Mouse (Mus musculus): Measurements from ENCODE around the gene Smarcad1. TPM values are rescaled to one million over a fixed set of nuclear protein-coding genes. Genes with fewer than 3 reads are reported as not detected.
"Not testable (repeated sequence)": the region's sequence is repeated elsewhere in the genome, so short reads cannot be mapped to it uniquely, and the experiment has no call there.

The Smarcad1 gene
- polyA plus RNA-seq, 1 experiment from 2014 or later = 118 TPM

- Histone ChIP-seq H3K9me3 (ENCODE audit: control insufficient read depth, low read length) (no peaks in the 10 kb centered on the region), H3K4me2 (ENCODE audit: low read length) (no peak overlapping the region), H3K27me3 (ENCODE audit: control insufficient read depth, insufficient read depth, low read length) (no peaks in the 10 kb centered on the region), H3K4me3 (replicated peaks; ENCODE audit: low read depth, low read length) (no peak overlapping the region), H3K27ac (replicated peaks; ENCODE audit: low read depth, low read length) (no peak overlapping the region), H3K36me3 (ENCODE audit: control insufficient read depth, insufficient read depth, low read length) (peaks cover 77% of the 10 kb centered on the region), H3K4me1 (ENCODE audit: control insufficient read depth, insufficient read depth, low read length) (peaks cover 1% of the 10 kb centered on the region), H3K9ac (replicated peaks; ENCODE audit: low read length) (no peak overlapping the region)
- DNase-seq (no peak), ATAC-seq (ENCODE audit: low FRiP score, low TSS enrichment) (no peak)
- 98% methylated on average over 4 of the region's 4 CpGs for WGBS
Measured at GRCm38 (mm10) chr6:65049100-65049499, 6.7 kb downstream of the Smarcad1 start.

- Histone ChIP-seq H3K9ac (replicated peaks; ENCODE audit: low read length) (no peak overlapping the region), H3K36me3 (ENCODE audit: control insufficient read depth, insufficient read depth, low read length) (peaks cover 81% of the 10 kb centered on the region), H3K27ac (replicated peaks; ENCODE audit: low read depth, low read length) (no peak overlapping the region), H3K4me2 (ENCODE audit: low read length) (no peak overlapping the region), H3K4me1 (ENCODE audit: control insufficient read depth, insufficient read depth, low read length) (no peaks in the 10 kb centered on the region), H3K27me3 (ENCODE audit: control insufficient read depth, insufficient read depth, low read length) (no peaks in the 10 kb centered on the region), H3K9me3 (ENCODE audit: control insufficient read depth, low read length) (no peaks in the 10 kb centered on the region), H3K4me3 (replicated peaks; ENCODE audit: low read depth, low read length) (no peak overlapping the region)
- 92% methylated on average over 5 of the region's 5 CpGs for WGBS
- no peak for ATAC-seq (ENCODE audit: low FRiP score, low TSS enrichment)
- no peak for DNase-seq
Measured at GRCm38 (mm10) chr6:65056620-65057019, 14.2 kb downstream of the Smarcad1 start.

GRCm38 (mm10) chr6:65057137-65057536 is 14.8 kb downstream of the Smarcad1 start:
- not testable (repeated sequence) for H3K4me2 ChIP-seq (ENCODE audit: low read length); H3K4me3 ChIP-seq (replicated peaks; ENCODE audit: low read depth, low read length); H3K27ac ChIP-seq (replicated peaks; ENCODE audit: low read depth, low read length); H3K4me1 ChIP-seq (ENCODE audit: control insufficient read depth, insufficient read depth, low read length); ATAC-seq (ENCODE audit: low FRiP score, low TSS enrichment); DNase-seq; H3K9me3 ChIP-seq (ENCODE audit: control insufficient read depth, low read length); H3K27me3 ChIP-seq (ENCODE audit: control insufficient read depth, insufficient read depth, low read length); H3K9ac ChIP-seq (replicated peaks; ENCODE audit: low read length)
- peaks cover 79% of the 10 kb centered on the region for H3K36me3 ChIP-seq (ENCODE audit: control insufficient read depth, insufficient read depth, low read length)
- 76% methylated on average over 4 of the region's 4 CpGs for WGBS

- Histone ChIP-seq H3K9ac (replicated peaks; ENCODE audit: low read length) (no peak overlapping the region), H3K36me3 (ENCODE audit: control insufficient read depth, insufficient read depth, low read length) (peaks cover 71% of the 10 kb centered on the region), H3K4me3 (replicated peaks; ENCODE audit: low read depth, low read length) (no peak overlapping the region), H3K9me3 (ENCODE audit: control insufficient read depth, low read length) (no peaks in the 10 kb centered on the region), H3K27ac (replicated peaks; ENCODE audit: low read depth, low read length) (no peak overlapping the region), H3K4me1 (ENCODE audit: control insufficient read depth, insufficient read depth, low read length) (no peaks in the 10 kb centered on the region), H3K27me3 (ENCODE audit: control insufficient read depth, insufficient read depth, low read length) (no peaks in the 10 kb centered on the region), H3K4me2 (ENCODE audit: low read length) (no peak overlapping the region)
- ATAC-seq (ENCODE audit: low FRiP score, low TSS enrichment) (no peak), DNase-seq (no peak)
- WGBS = 89% methylated on average over 1 of the region's 1 CpGs
Measured at GRCm38 (mm10) chr6:65061049-65061448, 18.7 kb downstream of the Smarcad1 start.

DNA sequence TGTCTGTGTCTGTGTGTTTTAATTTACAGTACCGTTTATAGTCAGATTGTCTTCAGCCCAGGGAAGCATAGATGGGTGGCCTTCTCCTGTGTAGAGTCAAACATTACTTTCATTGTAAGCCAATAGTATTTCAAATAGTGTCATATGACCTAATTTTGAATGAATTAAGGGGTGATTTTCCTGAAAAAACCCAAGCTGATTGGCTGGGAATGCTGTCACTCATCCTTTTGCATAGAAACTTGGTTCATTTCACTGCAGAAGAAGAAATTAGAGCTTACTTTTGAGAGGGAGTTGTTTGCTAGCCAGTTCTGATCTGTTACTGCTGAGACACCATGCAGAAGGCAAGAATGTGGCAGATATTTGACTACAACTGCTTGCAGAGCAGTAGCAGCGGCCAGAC is 32.8 kb downstream of the Smarcad1 start:
- ATAC-seq (ENCODE audit: low FRiP score, low TSS enrichment) (no peak), DNase-seq (peak; percentile 7)
- Histone ChIP-seq H3K27me3 (ENCODE audit: control insufficient read depth, insufficient read depth, low read length) (no peaks in the 10 kb centered on the region), H3K36me3 (ENCODE audit: control insufficient read depth, insufficient read depth, low read length) (peaks cover 70% of the 10 kb centered on the region), H3K27ac (replicated peaks; ENCODE audit: low read depth, low read length) (no peak overlapping the region), H3K4me1 (ENCODE audit: control insufficient read depth, insufficient read depth, low read length) (no peaks in the 10 kb centered on the region), H3K4me2 (ENCODE audit: low read length) (no peak overlapping the region), H3K9me3 (ENCODE audit: control insufficient read depth, low read length) (no peaks in the 10 kb centered on the region), H3K4me3 (replicated peaks; ENCODE audit: low read depth, low read length) (no peak overlapping the region), H3K9ac (replicated peaks; ENCODE audit: low read length) (no peak overlapping the region)
- 92% methylated on average over 2 of the region's 2 CpGs for WGBS

DNA sequence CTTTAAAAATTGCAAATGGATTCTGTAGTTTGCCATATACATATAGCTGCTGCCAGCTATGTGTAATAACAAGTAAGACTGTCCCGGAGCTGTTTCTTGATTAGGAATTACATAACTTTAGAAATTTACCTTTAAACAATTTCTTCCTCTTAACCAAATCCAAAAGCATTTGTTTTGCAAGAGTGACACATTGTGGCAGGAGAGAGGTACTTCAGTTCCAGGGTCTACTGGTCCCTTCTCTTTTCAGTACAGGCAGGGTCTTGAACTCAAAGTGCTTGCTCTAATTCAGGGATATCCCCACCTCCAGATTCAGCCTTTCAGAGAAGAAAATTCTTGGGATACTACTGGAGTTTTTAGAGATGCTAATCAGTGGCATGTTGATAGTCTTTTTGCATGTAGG is 36.8 kb downstream of the Smarcad1 start:
- no peak overlapping the region for H3K27ac ChIP-seq (replicated peaks; ENCODE audit: low read depth, low read length)
- WGBS = 96% methylated on average over 1 of the region's 1 CpGs
- no peak overlapping the region for H3K9ac ChIP-seq (replicated peaks; ENCODE audit: low read length)
- H3K27me3 ChIP-seq (ENCODE audit: control insufficient read depth, insufficient read depth, low read length) = no peaks in the 10 kb centered on the region
- H3K9me3 ChIP-seq (ENCODE audit: control insufficient read depth, low read length) = no peaks in the 10 kb centered on the region
- peaks cover 58% of the 10 kb centered on the region for H3K36me3 ChIP-seq (ENCODE audit: control insufficient read depth, insufficient read depth, low read length)
- ATAC-seq (ENCODE audit: low FRiP score, low TSS enrichment) (no peak), DNase-seq (peak; percentile 65)
- no peak overlapping the region for H3K4me2 ChIP-seq (ENCODE audit: low read length)
- H3K4me1 ChIP-seq (ENCODE audit: control insufficient read depth, insufficient read depth, low read length) = no peaks in the 10 kb centered on the region
- no peak overlapping the region for H3K4me3 ChIP-seq (replicated peaks; ENCODE audit: low read depth, low read length)

DNA sequence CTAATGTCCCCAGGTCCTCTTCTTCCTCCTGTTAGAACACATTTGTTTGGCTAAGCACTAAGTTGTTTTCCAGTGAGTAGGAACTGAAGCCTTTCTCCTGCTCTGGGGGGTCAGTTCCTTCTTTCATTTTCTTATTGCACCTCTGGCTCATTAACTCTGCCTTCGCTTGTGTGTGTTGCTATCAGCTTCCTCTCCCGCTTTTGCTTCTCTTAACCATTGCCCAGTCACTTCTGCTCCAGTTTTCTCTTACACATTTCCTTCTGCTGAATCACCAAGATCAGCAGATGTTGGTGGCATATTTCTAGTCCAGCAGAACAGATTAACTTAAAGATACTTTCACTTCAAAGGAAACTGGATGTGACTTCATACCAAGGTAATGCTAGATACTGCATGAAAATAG is 72.5 kb downstream of the Smarcad1 start:
- no peaks in the 10 kb centered on the region for H3K9me3 ChIP-seq (ENCODE audit: control insufficient read depth, low read length)
- DNase-seq = no peak
- peaks cover 81% of the 10 kb centered on the region for H3K36me3 ChIP-seq (ENCODE audit: control insufficient read depth, insufficient read depth, low read length)
- H3K9ac ChIP-seq (replicated peaks; ENCODE audit: low read length) = no peak overlapping the region
- H3K27me3 ChIP-seq (ENCODE audit: control insufficient read depth, insufficient read depth, low read length) = no peaks in the 10 kb centered on the region
- no peak overlapping the region for H3K4me2 ChIP-seq (ENCODE audit: low read length)
- H3K4me3 ChIP-seq (replicated peaks; ENCODE audit: low read depth, low read length) = no peak overlapping the region
- H3K27ac ChIP-seq (replicated peaks; ENCODE audit: low read depth, low read length) = no peak overlapping the region
- 93% methylated on average over 2 of the region's 2 CpGs for WGBS
- no peaks in the 10 kb centered on the region for H3K4me1 ChIP-seq (ENCODE audit: control insufficient read depth, insufficient read depth, low read length)
- ATAC-seq (ENCODE audit: low FRiP score, low TSS enrichment) = no peak

DNA sequence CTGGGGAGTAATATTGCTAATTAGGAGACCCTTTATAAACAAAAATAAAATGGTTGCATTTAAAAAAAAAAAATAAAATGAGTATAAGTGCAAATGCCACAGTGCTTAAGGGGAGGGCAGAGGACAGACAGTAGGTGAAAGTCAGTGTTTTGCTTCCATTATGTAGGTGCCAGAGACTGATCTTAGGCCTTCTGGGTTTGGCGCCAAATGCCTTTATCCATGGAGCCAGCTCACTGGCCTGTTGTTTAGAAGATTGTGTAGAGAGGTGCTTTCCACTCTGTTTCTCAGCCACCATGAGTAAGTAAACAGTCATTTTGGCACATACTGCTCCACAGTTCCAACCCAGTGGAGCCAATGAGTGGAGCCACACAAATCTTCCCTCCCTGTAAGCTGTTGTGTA is 75.2 kb downstream of the Smarcad1 start:
- Histone ChIP-seq H3K4me2 (ENCODE audit: low read length) (no peak overlapping the region), H3K9ac (replicated peaks; ENCODE audit: low read length) (no peak overlapping the region), H3K4me3 (replicated peaks; ENCODE audit: low read depth, low read length) (no peak overlapping the region), H3K9me3 (ENCODE audit: control insufficient read depth, low read length) (no peaks in the 10 kb centered on the region), H3K27me3 (ENCODE audit: control insufficient read depth, insufficient read depth, low read length) (no peaks in the 10 kb centered on the region), H3K4me1 (ENCODE audit: control insufficient read depth, insufficient read depth, low read length) (no peaks in the 10 kb centered on the region), H3K36me3 (ENCODE audit: control insufficient read depth, insufficient read depth, low read length) (peaks cover 64% of the 10 kb centered on the region), H3K27ac (replicated peaks; ENCODE audit: low read depth, low read length) (no peak overlapping the region)
- 96% methylated on average over 1 of the region's 1 CpGs for WGBS
- ATAC-seq (ENCODE audit: low FRiP score, low TSS enrichment) (no peak), DNase-seq (no peak)

GRCm38 (mm10) chr6:65126074-65126726 is 83.8 kb downstream of the Smarcad1 start:
- no peak overlapping the region for H3K27ac ChIP-seq (replicated peaks; ENCODE audit: low read depth, low read length)
- no peak overlapping the region for H3K4me2 ChIP-seq (ENCODE audit: low read length)
- ATAC-seq (ENCODE audit: low FRiP score, low TSS enrichment) (peak; percentile 68), DNase-seq (peak; percentile 85)
- H3K9me3 ChIP-seq (ENCODE audit: control insufficient read depth, low read length) = no peaks in the 10 kb centered on the region
- H3K36me3 ChIP-seq (ENCODE audit: control insufficient read depth, insufficient read depth, low read length) = no peaks in the 10 kb centered on the region
- no peaks in the 10 kb centered on the region for H3K27me3 ChIP-seq (ENCODE audit: control insufficient read depth, insufficient read depth, low read length)
- 15% methylated on average over 2 of the region's 2 CpGs for WGBS
- H3K4me3 ChIP-seq (replicated peaks; ENCODE audit: low read depth, low read length) = no peak overlapping the region
- H3K4me1 ChIP-seq (ENCODE audit: control insufficient read depth, insufficient read depth, low read length) = no peaks in the 10 kb centered on the region
- no peak overlapping the region for H3K9ac ChIP-seq (replicated peaks; ENCODE audit: low read length)

Data from midbrain, embryonic 14.5 days (tissue).